Mouse (Mus musculus) heart, postnatal 0 days (tissue): ENCODE measurements around the gene Slc25a45. TPM values are rescaled to one million over a fixed set of nuclear protein-coding genes. Genes with fewer than 3 reads are reported as not detected.

Experiments
- ATAC-seq: fragments of 200-750 bp; cut with Nextera tagmentation; 2 replicates; pipeline ENCODE4 v1.8.0; 2017; ENCODE audit warnings: low read depth, moderate number of reproducible peaks, moderate library complexity; ENCODE audit not compliant: insufficient read depth
- DNase-seq: peaks from one replicate; pipeline ENCODE4 v3.0.0-alpha.2; 2016; ENCODE audit warnings: low spot score
- H3K27ac ChIP-seq: fragments of 300-500 bp; sonication (generic); 2 replicates; pipeline ENCODE4 v1.5.1; 2014; ENCODE audit warnings: low read depth, mild to moderate bottlenecking
- H3K27me3 ChIP-seq: fragments of 300-500 bp; sonication (generic); 2 replicates; pipeline ENCODE4 v1.6.1; 2014; ENCODE audit warnings: low read length, mixed read lengths; ENCODE audit not compliant: control insufficient read depth, insufficient read depth
- H3K36me3 ChIP-seq: fragments of 300-500 bp; sonication (generic); replicated peaks from 2 replicates; pipeline ENCODE4 v1.6.1; 2014; ENCODE audit warnings: low read length, mixed read lengths; ENCODE audit not compliant: control insufficient read depth, insufficient read depth
- H3K4me1 ChIP-seq: fragments of 300-500 bp; sonication (generic); 2 replicates; pipeline ENCODE4 v1.6.1; 2014; ENCODE audit warnings: antibody characterized with exemption; ENCODE audit not compliant: control insufficient read depth, insufficient read depth
- H3K4me2 ChIP-seq: fragments of 300-500 bp; sonication (generic); 2 replicates; pipeline ENCODE4 v1.6.1; 2014; ENCODE audit warnings: low read depth, mild to moderate bottlenecking, low read length, moderate library complexity
- H3K4me3 ChIP-seq: fragments of 300-500 bp; sonication (generic); 2 replicates; pipeline ENCODE4 v1.5.1; 2014; ENCODE audit warnings: low read depth, low read length
- H3K9ac ChIP-seq: fragments of 300-500 bp; sonication (generic); replicated peaks from 2 replicates; pipeline ENCODE4 v1.6.1; 2014; ENCODE audit warnings: low read depth, low read length, mixed read lengths
- H3K9me3 ChIP-seq: fragments of 300-500 bp; sonication (generic); replicated peaks from 2 replicates; pipeline ENCODE4 v1.6.1; 2016; ENCODE audit warnings: low read length; ENCODE audit not compliant: control insufficient read depth
- CTCF ChIP-seq: IDR thresholded peaks from 2 replicates; pipeline ENCODE4 v1.5.1; 2016; ENCODE audit warnings: antibody characterized with exemption, control low read depth, low read depth
- EP300 ChIP-seq: IDR thresholded peaks from 2 replicates; pipeline ENCODE4 v1.6.1; 2016; ENCODE audit warnings: antibody characterized with exemption, low read depth
- WGBS: fragments of 180-500 bp; shearing (Covaris S2); extraction: QIAGEN DNeasy Blood & Tissue Kit; methylation state at CpG from one replicate; pipeline ENCODE4 v1.1.7; 2014; 5-methylcytosine and 5-hydroxymethylcytosine counted together
- polyA plus RNA-seq: library from polyadenylated mRNA; unstranded; fragments of >200 nt; fragmentation: Nextera tagmentation; extraction: Ambion mirVana; gene quantifications from 2 replicates; pipeline ENCODE4 v1.2.1, GENCODE M21; 2015
- total RNA-seq: library from RNA; depleted of rRNA; stranded (reverse); fragments of >200 nt; gene quantifications from 2 replicates; pipeline ENCODE4 v1.2.3, GENCODE M21; 2014; ENCODE audit warnings: low replicate concordance

The Slc25a45 gene
- total and polyA plus RNA-seq, 2 experiments from 2014 or later, result 2.9 to 4.8 TPM

- Histone ChIP-seq H3K36me3 (peaks cover 11% of the 10 kb centered on the region; the same call in 1 of the 2 replicates), H3K4me3 (peak overlapping the region; percentile 27), H3K4me1 (peaks cover 65% of the 10 kb centered on the region), H3K4me2 (peak overlapping the region; percentile 60), H3K9me3 (no peaks in the 10 kb centered on the region), H3K9ac (peak overlapping the region; percentile 65), H3K27ac (peak overlapping the region; percentile 99), H3K27me3 (no peaks in the 10 kb centered on the region)
- TF ChIP-seq CTCF (peak; percentile 21; the same call in 1 of the 2 replicates), EP300 (peak; percentile 58; the same call in 1 of the 2 replicates)
- WGBS, result 25% methylated on average over 13 of the region's 13 CpGs
- ATAC-seq, result no peak
- peak; percentile 81 for DNase-seq
These were observed 28.6 kb upstream of the Slc25a45 start for GRCm38 (mm10) chr19:5848826-5849672.

GRCm38 (mm10) chr19:5849843-5850527, 27.6 kb upstream of the Slc25a45 start:
- Histone ChIP-seq H3K4me1 (peaks cover 58% of the 10 kb centered on the region), H3K27ac (peak overlapping the region; percentile 99), H3K4me2 (peak overlapping the region; percentile 60), H3K9ac (0 out of 2 replicates have a peak overlapping the region, but pooled peaks have one; percentile 65), H3K36me3 (peaks cover 17% of the 10 kb centered on the region), H3K4me3 (no peak overlapping the region), H3K27me3 (no peaks in the 10 kb centered on the region), H3K9me3 (no peaks in the 10 kb centered on the region)
- whole genome bisulfite sequencing, result 21% methylated on average over 11 of the region's 11 CpGs
- ATAC-seq (peak; percentile 22), DNase-seq (peak; percentile 90)
- TF ChIP-seq CTCF, result peak; percentile 97
- peak; percentile 99 for TF ChIP-seq EP300

GRCm38 (mm10) chr19:5850860-5851259, 26.7 kb upstream of the Slc25a45 start:
- no peaks in the 10 kb centered on the region for H3K9me3 ChIP-seq
- peak overlapping the region; percentile 99 for H3K27ac ChIP-seq
- no peaks in the 10 kb centered on the region for H3K27me3 ChIP-seq
- peak; percentile 4 for DNase-seq
- peaks cover 26% of the 10 kb centered on the region for H3K36me3 ChIP-seq
- H3K9ac ChIP-seq, result no peak overlapping the region
- no peak for ATAC-seq
- H3K4me3 ChIP-seq, result no peak overlapping the region
- no peak overlapping the region for H3K4me2 ChIP-seq
- WGBS, result 82% methylated on average over 3 of the region's 3 CpGs
- peaks cover 58% of the 10 kb centered on the region for H3K4me1 ChIP-seq
- TF ChIP-seq CTCF, result no peak
- TF ChIP-seq EP300, result no peak

GRCm38 (mm10) chr19:5851481-5851971, 26.1 kb upstream of the Slc25a45 start:
- ATAC-seq (no peak), DNase-seq (peak; percentile 72)
- H3K9me3 ChIP-seq, result no peaks in the 10 kb centered on the region
- peak overlapping the region; percentile 49; the same call in 1 of the 2 replicates for H3K4me2 ChIP-seq
- H3K9ac ChIP-seq, result peak overlapping the region; percentile 49; the same call in 1 of the 2 replicates
- H3K27ac ChIP-seq, result peak overlapping the region; percentile 93
- peaks cover 32% of the 10 kb centered on the region for H3K36me3 ChIP-seq
- 15% methylated on average over 5 of the region's 5 CpGs for WGBS
- TF ChIP-seq EP300, result no peak
- TF ChIP-seq CTCF, result no peak
- peaks cover 58% of the 10 kb centered on the region for H3K4me1 ChIP-seq
- peak overlapping the region; percentile 21; the same call in 1 of the 2 replicates for H3K4me3 ChIP-seq
- H3K27me3 ChIP-seq, result no peaks in the 10 kb centered on the region

GRCm38 (mm10) chr19:5852035-5852722, 25.4 kb upstream of the Slc25a45 start:
- Histone ChIP-seq H3K27ac (peak overlapping the region; percentile 93), H3K9ac (peak overlapping the region; percentile 49; the same call in 1 of the 2 replicates), H3K4me3 (no peak overlapping the region), H3K9me3 (no peaks in the 10 kb centered on the region), H3K4me2 (peak overlapping the region; percentile 49; the same call in 1 of the 2 replicates), H3K36me3 (peaks cover 37% of the 10 kb centered on the region), H3K27me3 (no peaks in the 10 kb centered on the region), H3K4me1 (peaks cover 55% of the 10 kb centered on the region)
- DNase-seq, result peak; percentile 46
- WGBS, result 43% methylated on average over 12 of the region's 12 CpGs
- ATAC-seq, result no peak
- no peak for TF ChIP-seq CTCF
- no peak for TF ChIP-seq EP300
